Mouse (Mus musculus): Measurements from ENCODE around the gene Lhpp. TPM values are rescaled to one million over a fixed set of nuclear protein-coding genes. Genes with fewer than 3 reads are reported as not detected.
A peak's percentile ranks its signal among the peaks of the same experiment; 100 is the strongest.

Lhpp gene
- polyA plus RNA-seq, 1 experiment from 2014 or later: 17.4 TPM

DNA sequence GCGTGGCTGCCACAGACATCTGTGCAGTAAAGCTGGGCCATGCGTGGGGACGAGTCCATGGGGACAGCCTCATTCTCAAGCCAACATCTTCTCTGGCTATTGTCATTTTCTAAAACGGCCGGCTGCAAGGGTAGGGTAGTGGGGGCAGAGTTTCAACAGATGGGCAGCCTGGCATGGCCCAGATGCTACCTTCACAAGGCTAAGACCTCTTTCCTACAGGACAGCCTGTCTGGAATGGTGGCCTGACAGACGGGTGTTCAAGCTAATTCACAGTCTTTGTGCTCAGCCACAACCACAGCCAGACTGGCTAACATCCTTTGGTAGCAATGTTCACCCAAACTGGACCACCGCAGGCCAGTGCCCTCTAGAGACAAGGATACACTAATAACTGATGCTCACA lies 120.1 kb downstream of the Lhpp start:
- no peaks in the 10 kb centered on the region for H3K36me3 ChIP-seq
- H3K27me3 ChIP-seq (ENCODE audit: insufficient read depth, poor library complexity, severe bottlenecking): no peaks in the 10 kb centered on the region
- no peak overlapping the region for H3K27ac ChIP-seq
- WGBS: 89% methylated on average over 7 of the region's 7 CpGs
- no peak overlapping the region for H3K4me3 ChIP-seq
- H3K4me1 ChIP-seq: peaks cover 74% of the 10 kb centered on the region
- H3K9me3 ChIP-seq: no peaks in the 10 kb centered on the region
- DNase-seq (ENCODE audit: low spot score): no peak

DNA sequence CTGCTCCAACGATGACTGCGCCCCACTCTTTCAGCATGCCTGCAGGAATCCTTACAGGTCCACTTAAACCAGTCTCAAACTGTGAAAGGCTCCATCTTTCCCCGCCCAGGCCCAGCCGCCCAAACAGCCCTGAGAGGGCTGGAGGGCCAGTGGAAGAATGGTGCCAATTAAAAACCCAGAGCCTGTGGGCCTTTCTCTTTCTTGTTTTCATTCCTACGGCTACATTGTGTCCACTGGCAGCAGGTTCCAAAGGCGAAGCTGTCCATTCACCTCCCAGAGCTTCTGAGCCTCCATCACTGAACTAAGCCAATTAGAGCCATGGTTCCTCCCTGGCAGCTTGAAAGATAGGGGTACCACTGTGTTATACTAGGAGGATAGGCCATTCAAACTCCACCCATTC lies 121.1 kb downstream of the Lhpp start:
- H3K4me3 ChIP-seq: no peak overlapping the region
- no peaks in the 10 kb centered on the region for H3K36me3 ChIP-seq
- WGBS: 83% methylated on average over 6 of the region's 6 CpGs
- peak overlapping the region; percentile 43; the same call in 1 of the 2 replicates for H3K27ac ChIP-seq
- peaks cover 79% of the 10 kb centered on the region for H3K4me1 ChIP-seq
- H3K9me3 ChIP-seq: no peaks in the 10 kb centered on the region
- DNase-seq (ENCODE audit: low spot score): no peak
- H3K27me3 ChIP-seq (ENCODE audit: insufficient read depth, poor library complexity, severe bottlenecking): no peaks in the 10 kb centered on the region

DNA sequence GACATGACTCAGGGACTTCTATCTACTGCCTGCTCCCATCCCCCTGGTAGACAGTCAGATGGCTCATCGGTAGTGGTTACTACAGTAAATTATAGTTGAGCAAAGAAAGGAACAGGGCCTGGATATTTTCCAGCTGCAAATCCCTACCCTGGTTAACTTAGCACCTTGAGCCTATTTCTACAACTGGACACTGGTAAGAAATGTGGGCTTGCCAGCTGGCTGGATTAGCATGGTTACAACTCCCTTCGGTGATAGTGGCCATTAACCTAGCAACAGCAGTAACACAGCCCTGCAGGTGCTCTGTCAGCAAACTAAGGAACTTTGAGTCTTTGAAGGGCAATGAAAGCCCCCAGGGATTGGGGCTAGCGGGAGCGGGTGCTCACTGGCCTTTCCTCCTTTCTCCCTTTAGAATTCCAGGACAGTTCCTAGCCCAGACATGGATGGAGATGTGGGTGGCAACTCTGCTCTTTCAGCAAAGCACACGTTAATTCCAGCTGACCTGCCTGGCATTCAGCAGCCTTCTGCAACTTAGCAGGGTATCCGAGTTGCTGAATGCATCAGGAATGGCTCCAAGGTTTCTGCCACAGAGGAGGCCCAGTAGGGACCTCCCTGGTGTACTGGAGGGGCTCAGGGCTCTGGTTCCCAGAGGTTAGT lies 121.8 kb downstream of the Lhpp start:
- peak overlapping the region; percentile 43; the same call in 1 of the 2 replicates for H3K27ac ChIP-seq
- peaks cover 83% of the 10 kb centered on the region for H3K4me1 ChIP-seq
- WGBS: 81% methylated on average over 6 of the region's 6 CpGs

DNA sequence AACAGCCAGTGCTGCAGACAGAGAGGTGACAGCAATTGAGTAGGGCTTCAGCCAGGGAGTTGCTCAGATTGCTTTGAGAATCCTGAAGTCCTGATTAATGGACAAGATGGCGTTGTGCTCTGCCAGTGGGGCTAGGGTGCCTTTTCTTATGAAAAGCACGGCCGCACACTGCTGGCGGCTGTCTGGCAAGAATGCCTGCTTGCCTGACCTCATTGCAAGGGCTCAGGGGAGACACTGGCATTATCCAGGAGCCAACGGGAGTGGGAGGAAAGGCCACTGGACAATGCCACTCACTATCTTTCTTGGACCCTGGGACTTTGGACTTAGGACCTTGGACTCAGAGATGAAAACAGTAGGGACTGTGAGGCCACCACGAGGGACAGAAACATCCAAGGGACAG lies 123.1 kb downstream of the Lhpp start:
- 0 out of 2 replicates have a peak, but pooled peaks cover 3% of the 10 kb centered on the region for H3K36me3 ChIP-seq
- H3K4me1 ChIP-seq: peaks cover 87% of the 10 kb centered on the region
- no peak for DNase-seq (ENCODE audit: low spot score)
- no peaks in the 10 kb centered on the region for H3K9me3 ChIP-seq
- H3K4me3 ChIP-seq: no peak overlapping the region
- 76% methylated on average over 6 of the region's 6 CpGs for WGBS
- no peak overlapping the region for H3K27ac ChIP-seq
- H3K27me3 ChIP-seq (ENCODE audit: insufficient read depth, poor library complexity, severe bottlenecking): no peaks in the 10 kb centered on the region

More for the DNA sequence above, 121.8 kb downstream of the Lhpp start:
- Histone ChIP-seq H3K9me3 (no peaks in the 10 kb centered on the region), H3K4me3 (no peak overlapping the region), H3K36me3 (no peaks in the 10 kb centered on the region), H3K27me3 (ENCODE audit: insufficient read depth, poor library complexity, severe bottlenecking) (no peaks in the 10 kb centered on the region)
- no peak for DNase-seq (ENCODE audit: low spot score)

- 0 out of 2 replicates have a peak, but pooled peaks cover 3% of the 10 kb centered on the region for H3K36me3 ChIP-seq
- H3K4me3 ChIP-seq: no peak overlapping the region
- WGBS: 82% methylated on average over 9 of the region's 9 CpGs
- H3K27ac ChIP-seq: peak overlapping the region; percentile 84; the same call in 1 of the 2 replicates
- H3K4me1 ChIP-seq: peaks cover 80% of the 10 kb centered on the region
- no peaks in the 10 kb centered on the region for H3K27me3 ChIP-seq (ENCODE audit: insufficient read depth, poor library complexity, severe bottlenecking)
- no peak for DNase-seq (ENCODE audit: low spot score)
- H3K9me3 ChIP-seq: no peaks in the 10 kb centered on the region
Measured at GRCm38 (mm10) chr7:132734222-132734621, 123.8 kb downstream of the Lhpp start.

- Histone ChIP-seq H3K27ac (peak overlapping the region; percentile 84), H3K9me3 (no peaks in the 10 kb centered on the region), H3K4me1 (peaks cover 83% of the 10 kb centered on the region), H3K4me3 (no peak overlapping the region), H3K27me3 (ENCODE audit: insufficient read depth, poor library complexity, severe bottlenecking) (no peaks in the 10 kb centered on the region), H3K36me3 (0 out of 2 replicates have a peak, but pooled peaks cover 3% of the 10 kb centered on the region)
- DNase-seq (ENCODE audit: low spot score): no peak
- whole genome bisulfite sequencing: 29% methylated on average over 5 of the region's 5 CpGs
Measured at GRCm38 (mm10) chr7:132735145-132735544, 124.7 kb downstream of the Lhpp start.

DNA sequence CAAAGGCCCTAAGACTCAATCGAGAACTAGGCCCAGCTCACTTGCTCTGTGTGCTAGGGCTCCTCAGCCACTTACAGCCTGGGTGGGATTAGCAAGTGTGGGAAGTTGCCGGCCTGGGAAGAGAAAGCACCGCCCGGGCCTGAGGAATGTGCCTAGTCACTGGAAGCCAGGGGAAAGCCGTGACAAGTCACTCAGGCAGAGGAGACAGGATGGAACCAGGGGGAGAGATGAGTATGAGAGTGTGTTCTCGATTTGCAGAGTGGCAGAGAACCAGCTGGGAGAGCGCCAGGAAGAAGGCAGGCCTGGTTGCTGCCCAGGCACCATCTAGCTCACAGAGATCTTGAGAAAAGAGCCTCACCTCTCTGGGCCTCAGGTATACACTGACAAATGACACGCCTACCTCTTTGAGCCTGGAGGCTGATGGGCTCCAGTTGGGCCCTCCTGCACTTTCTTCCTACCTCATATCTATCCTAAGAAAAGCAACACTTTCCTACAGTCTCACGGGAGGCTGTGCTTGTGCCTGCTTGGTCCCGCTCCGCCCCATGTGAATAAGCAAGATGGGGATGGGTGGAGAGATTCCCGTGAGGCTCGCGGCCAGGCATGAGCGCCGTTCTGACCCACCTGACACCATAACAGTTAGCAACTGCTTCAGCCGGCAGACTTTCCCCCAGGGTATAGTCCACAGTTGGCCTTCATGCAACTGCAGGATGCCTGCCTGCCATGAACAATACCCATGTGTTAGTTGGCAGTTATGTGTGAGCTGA lies 125.8 kb downstream of the Lhpp start:
- H3K4me1 ChIP-seq: peaks cover 81% of the 10 kb centered on the region

GRCm38 (mm10) chr7:132738844-132739243 lies 128.4 kb downstream of the Lhpp start:
- Histone ChIP-seq H3K27ac (peak overlapping the region; percentile 9; the same call in 1 of the 2 replicates), H3K36me3 (0 out of 2 replicates have a peak, but pooled peaks cover 7% of the 10 kb centered on the region), H3K4me1 (peaks cover 66% of the 10 kb centered on the region), H3K27me3 (ENCODE audit: insufficient read depth, poor library complexity, severe bottlenecking) (no peaks in the 10 kb centered on the region), H3K4me3 (no peak overlapping the region), H3K9me3 (no peaks in the 10 kb centered on the region)
- no peak for DNase-seq (ENCODE audit: low spot score)
- WGBS: 83% methylated on average over 6 of the region's 6 CpGs

More for the DNA sequence above, 125.8 kb downstream of the Lhpp start:
- WGBS: 54% methylated on average over 17 of the region's 17 CpGs
- Histone ChIP-seq H3K4me3 (no peak overlapping the region), H3K9me3 (no peaks in the 10 kb centered on the region), H3K27ac (peak overlapping the region; percentile 84), H3K27me3 (ENCODE audit: insufficient read depth, poor library complexity, severe bottlenecking) (no peaks in the 10 kb centered on the region), H3K36me3 (0 out of 2 replicates have a peak, but pooled peaks cover 3% of the 10 kb centered on the region)
- DNase-seq (ENCODE audit: low spot score): peak; percentile 82

DNA sequence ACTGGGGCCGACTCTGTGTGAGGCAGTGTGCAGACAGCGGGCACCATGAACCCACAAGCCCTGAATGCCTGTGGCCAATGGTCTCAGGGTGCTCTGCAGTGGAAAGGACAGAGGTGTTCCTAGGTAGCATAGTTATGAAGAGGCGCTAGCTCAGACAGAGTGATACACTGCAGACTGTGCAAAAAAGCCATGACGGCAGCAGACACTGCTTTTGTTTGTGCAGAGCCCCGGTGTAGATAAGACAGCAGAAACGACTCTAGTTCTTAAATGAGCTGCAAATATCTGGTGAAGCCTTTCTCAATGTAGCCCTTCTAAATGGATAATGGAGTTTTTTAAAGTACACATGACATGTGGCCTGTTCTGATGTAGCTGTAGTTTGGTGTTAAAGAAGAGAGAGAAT lies 129.4 kb downstream of the Lhpp start:
- Histone ChIP-seq H3K9me3 (no peaks in the 10 kb centered on the region), H3K4me3 (no peak overlapping the region), H3K27ac (0 out of 2 replicates have a peak overlapping the region, but pooled peaks have one; percentile 23), H3K36me3 (0 out of 2 replicates have a peak, but pooled peaks cover 7% of the 10 kb centered on the region), H3K4me1 (peaks cover 56% of the 10 kb centered on the region), H3K27me3 (ENCODE audit: insufficient read depth, poor library complexity, severe bottlenecking) (no peaks in the 10 kb centered on the region)
- 56% methylated on average over 6 of the region's 6 CpGs for WGBS
- no peak for DNase-seq (ENCODE audit: low spot score)

- H3K27ac ChIP-seq: no peak overlapping the region
- H3K27me3 ChIP-seq (ENCODE audit: insufficient read depth, poor library complexity, severe bottlenecking): no peaks in the 10 kb centered on the region
- no peaks in the 10 kb centered on the region for H3K9me3 ChIP-seq
- no peak for DNase-seq (ENCODE audit: low spot score)
- H3K4me1 ChIP-seq: peaks cover 31% of the 10 kb centered on the region
- no peak overlapping the region for H3K4me3 ChIP-seq
- 86% methylated on average over 5 of the region's 5 CpGs for WGBS
- H3K36me3 ChIP-seq: 0 out of 2 replicates have a peak, but pooled peaks cover 6% of the 10 kb centered on the region
Measured at GRCm38 (mm10) chr7:132742912-132743311, 132.5 kb downstream of the Lhpp start.

GRCm38 (mm10) chr7:132747096-132747495 lies 136.7 kb downstream of the Lhpp start:
- Histone ChIP-seq H3K27me3 (ENCODE audit: insufficient read depth, poor library complexity, severe bottlenecking) (no peaks in the 10 kb centered on the region), H3K9me3 (no peaks in the 10 kb centered on the region), H3K36me3 (peaks cover 18% of the 10 kb centered on the region), H3K27ac (no peak overlapping the region), H3K4me3 (no peak overlapping the region), H3K4me1 (peaks cover 18% of the 10 kb centered on the region; the same call in 1 of the 2 replicates)
- 66% methylated on average over 6 of the region's 6 CpGs for WGBS
- DNase-seq (ENCODE audit: low spot score): no peak

GRCm38 (mm10) chr7:132748076-132748769 lies 137.8 kb downstream of the Lhpp start:
- Histone ChIP-seq H3K4me3 (no peak overlapping the region), H3K4me1 (peaks cover 19% of the 10 kb centered on the region; the same call in 1 of the 2 replicates), H3K27me3 (ENCODE audit: insufficient read depth, poor library complexity, severe bottlenecking) (no peaks in the 10 kb centered on the region), H3K27ac (no peak overlapping the region), H3K9me3 (no peaks in the 10 kb centered on the region), H3K36me3 (peaks cover 14% of the 10 kb centered on the region)
- WGBS: 73% methylated on average over 3 of the region's 3 CpGs
- DNase-seq (ENCODE audit: low spot score): no peak
